Mouse (Mus musculus) frontal cortex, adult (tissue): ENCODE data around the gene Adgrl3.

Experiments used
- ATAC-seq: cut with Nextera tagmentation; 2 replicates; pipeline ENCODE4 v1.9.2; 2017; ENCODE audit warnings: mild to moderate bottlenecking, moderate library complexity, mixed read lengths; ENCODE audit not compliant: low TSS enrichment

Gene Adgrl3

GRCm38 (mm10) chr5:81019590-81020254 lies at the start of gene Adgrl3:
Adgrl3 (plus strand) TSS chr5:81020138.
- peak; percentile 56 for ATAC-seq

- peak; percentile 4; the same call in 1 of the 2 replicates for ATAC-seq
Observed at GRCm38 (mm10) chr5:81019166-81019565, 772 bp upstream of the Adgrl3 start.

GRCm38 (mm10) chr5:81020281-81021005 lies 505 bp downstream of the Adgrl3 start:
- peak; percentile 14; the same call in 1 of the 2 replicates for ATAC-seq

- ATAC-seq = no peak
Observed at GRCm38 (mm10) chr5:81021006-81021320, 1.0 kb downstream of the Adgrl3 start.

GRCm38 (mm10) chr5:81021331-81021863 lies 1.5 kb downstream of the Adgrl3 start:
- ATAC-seq = peak; percentile 21

GRCm38 (mm10) chr5:81021864-81022305 lies 1.9 kb downstream of the Adgrl3 start:
- ATAC-seq = peak; percentile 7; the same call in 1 of the 2 replicates

GRCm38 (mm10) chr5:81022306-81023071 lies 2.6 kb downstream of the Adgrl3 start:
- ATAC-seq = peak; percentile 25

GRCm38 (mm10) chr5:81023923-81024715 lies 4.2 kb downstream of the Adgrl3 start:
- no peak for ATAC-seq

- peak; percentile 81 for ATAC-seq
Observed at GRCm38 (mm10) chr5:81028875-81029274, 8.9 kb downstream of the Adgrl3 start.

- no peak for ATAC-seq
Observed at GRCm38 (mm10) chr5:81037091-81037490, 17.2 kb downstream of the Adgrl3 start.

- no peak for ATAC-seq
Observed at GRCm38 (mm10) chr5:81043875-81044274, 23.9 kb downstream of the Adgrl3 start.

- ATAC-seq = peak; percentile 95
Observed at GRCm38 (mm10) chr5:81046128-81046527, 26.2 kb downstream of the Adgrl3 start.

GRCm38 (mm10) chr5:81054628-81055027 lies 34.7 kb downstream of the Adgrl3 start:
- ATAC-seq = no peak

GRCm38 (mm10) chr5:81055253-81055652 lies 35.3 kb downstream of the Adgrl3 start:
- peak; percentile 59 for ATAC-seq

GRCm38 (mm10) chr5:81058122-81058521 lies 38.2 kb downstream of the Adgrl3 start:
- no peak for ATAC-seq

GRCm38 (mm10) chr5:81060950-81061349 lies 41.0 kb downstream of the Adgrl3 start:
- no peak for ATAC-seq

GRCm38 (mm10) chr5:81061386-81061785 lies 41.4 kb downstream of the Adgrl3 start:
- ATAC-seq = peak; percentile 60; the same call in 1 of the 2 replicates

GRCm38 (mm10) chr5:81064026-81064425 lies 44.1 kb downstream of the Adgrl3 start:
- ATAC-seq = no peak

- ATAC-seq = no peak; the same call in 1 of the 2 replicates
Observed at GRCm38 (mm10) chr5:81068173-81068572, 48.2 kb downstream of the Adgrl3 start.

GRCm38 (mm10) chr5:81068839-81069238 lies 48.9 kb downstream of the Adgrl3 start:
- no peak for ATAC-seq

- no peak for ATAC-seq
Observed at GRCm38 (mm10) chr5:81072888-81073287, 53.0 kb downstream of the Adgrl3 start.
